Mouse (Mus musculus) embryonic stem cell, embryonic (primary cell): ENCODE data around the gene Lcat.
"Not testable (repeated sequence)": the region's sequence is repeated elsewhere in the genome, so short reads cannot be mapped to it uniquely, and the experiment has no call there.

Experiments
- CTCF ChIA-PET, 4 experiments: fragments of 300-600 bp in 2 of 4; fragments of 350-600 bp in 2 of 4; sonication (Branson Sonifier 250); formaldehyde crosslinking; loops; one replicate each; lab custom pipeline; 2022; ENCODE audit warnings: inconsistent platforms in 2 of 4; lab: Charles Lee
- POLR2A ChIA-PET, 4 experiments: fragments of 300-600 bp in 2 of 4; fragments of 350-600 bp in 2 of 4; sonication (Branson Sonifier 250); formaldehyde crosslinking; loops; one replicate each; lab custom pipeline; 2022; ENCODE audit warnings: antibody characterized with exemption in 4 of 4, inconsistent platforms in 1 of 4; lab: Charles Lee

Gene Lcat

DNA sequence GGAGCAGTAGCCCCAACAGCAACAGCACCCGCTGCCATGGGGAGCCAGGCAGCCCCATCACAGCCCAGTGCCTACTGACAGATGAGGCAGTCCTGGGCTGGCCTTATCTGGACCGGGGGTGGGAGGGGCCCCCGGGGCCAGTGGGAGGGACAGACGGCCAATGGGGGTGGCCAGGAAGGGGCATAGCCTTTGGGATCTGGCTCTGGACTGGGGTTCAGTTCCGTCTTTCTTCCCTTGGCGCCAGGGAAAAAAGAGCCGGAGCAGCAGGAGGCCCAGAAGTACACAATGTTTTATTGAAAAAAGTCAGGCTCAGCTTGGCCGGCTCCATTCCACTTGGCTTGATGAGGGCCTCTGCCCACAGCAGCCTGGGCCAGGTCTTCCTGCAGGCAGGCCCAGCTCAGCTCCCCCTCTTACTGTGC, at the start of gene Lcat:
Lcat (minus strand) TSS at position 62 of the 419 bp plus-strand sequence.
- ChIA-PET POLR2A (interaction anchor here in 2 of 4 experiments (1.1 to 1.5 kb wide), 4 partner anchors 13 to 282 kb away, joined by 3 to 4 read pairs (median 4); no protein-coding TSS in a partner anchor), CTCF (interaction anchor here in 1 of 4 experiments (0.6 kb wide), 1 partner anchor 12 kb away, joined by 3 read pairs; no protein-coding TSS in a partner anchor)

DNA sequence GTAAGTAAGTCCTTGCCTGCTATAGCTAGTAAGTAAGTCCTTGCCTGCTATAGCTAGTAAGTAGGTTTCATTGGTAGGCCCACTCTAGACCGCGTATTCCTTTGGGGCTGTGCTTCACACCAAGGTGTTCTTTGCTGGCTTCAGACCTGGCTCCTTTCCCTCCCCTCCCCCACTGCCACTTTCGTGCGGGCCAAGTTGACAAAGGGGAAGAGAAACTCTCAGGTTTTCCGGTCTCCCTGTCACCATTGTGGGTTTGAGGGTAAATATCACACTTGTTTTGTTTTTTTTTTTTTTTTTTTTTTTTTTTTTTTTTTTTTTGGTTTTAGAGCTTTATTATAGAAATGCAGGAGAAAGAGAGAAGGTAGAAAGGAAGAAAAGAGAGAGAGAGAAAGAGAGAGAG, 49.3 kb upstream of the Lcat start:
- POLR2A ChIA-PET, result interaction anchor here in 2 of 4 experiments (0.6 to 1.4 kb wide), 3 partner anchors 14 to 207 kb away, joined by 3 to 6 read pairs (median 3); no protein-coding TSS in a partner anchor
- CTCF ChIA-PET, result interaction anchor here in 2 of 4 experiments (0.6 to 1.8 kb wide), 4 partner anchors 18 to 380 kb away, joined by 3 to 4 read pairs (median 4); no protein-coding TSS in a partner anchor

DNA sequence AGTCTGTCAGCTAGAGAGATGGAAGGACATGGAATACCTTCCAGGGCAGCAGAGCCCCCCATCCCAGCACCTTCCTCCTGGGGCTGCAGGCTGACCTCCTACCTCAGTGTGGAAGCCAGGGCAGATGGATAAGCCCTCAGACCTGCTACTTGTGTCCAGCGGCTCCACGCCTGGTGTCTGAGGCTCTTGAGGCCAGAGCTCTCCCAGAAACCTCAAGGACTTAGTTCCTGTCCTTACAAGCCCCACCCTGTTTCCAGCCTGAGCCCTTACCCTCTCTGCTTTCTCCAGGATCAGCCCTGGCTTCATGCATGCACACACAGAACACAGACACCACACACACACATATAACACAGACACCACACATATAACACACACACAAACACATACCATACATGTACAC, 48.4 kb upstream of the Lcat start:
- CTCF ChIA-PET, result interaction anchor here in 3 of 4 experiments (0.6 to 2.0 kb wide), 21 partner anchors 8 to 424 kb away, joined by 3 to 7 read pairs (median 4); partner anchors contain the start of gene Zfp90 (in 1 of the 3)
- POLR2A ChIA-PET, result interaction anchor here in 3 of 4 experiments (0.7 to 1.9 kb wide), 8 partner anchors 9 to 91 kb away, joined by 3 to 6 read pairs (median 4); partner anchors contain the start of gene Pskh1 (in 1 of the 3)

GRCm38 (mm10) chr8:105990856-105991387, 47.7 kb upstream of the Lcat start, which contains the start of gene Dus2:
Gene Dus2 (plus strand): TSS chr8:105991337.
- ChIA-PET POLR2A (interaction anchor here (0.7 to 1.9 kb wide), 11 partner anchors 8 to 136 kb away, joined by 3 to 6 read pairs (median 3); partner anchors contain the start of genes Pskh1 (in 1 of the 4) and Thap11 (in 1 of the 4)), CTCF (interaction anchor here (0.5 to 2.0 kb wide), 25 partner anchors 9 to 424 kb away, joined by 3 to 7 read pairs (median 4); partner anchors contain the start of genes Ranbp10 (in 1 of the 4), Tsnaxip1 (in 1 of the 4) and Zfp90 (in 1 of the 4))

DNA sequence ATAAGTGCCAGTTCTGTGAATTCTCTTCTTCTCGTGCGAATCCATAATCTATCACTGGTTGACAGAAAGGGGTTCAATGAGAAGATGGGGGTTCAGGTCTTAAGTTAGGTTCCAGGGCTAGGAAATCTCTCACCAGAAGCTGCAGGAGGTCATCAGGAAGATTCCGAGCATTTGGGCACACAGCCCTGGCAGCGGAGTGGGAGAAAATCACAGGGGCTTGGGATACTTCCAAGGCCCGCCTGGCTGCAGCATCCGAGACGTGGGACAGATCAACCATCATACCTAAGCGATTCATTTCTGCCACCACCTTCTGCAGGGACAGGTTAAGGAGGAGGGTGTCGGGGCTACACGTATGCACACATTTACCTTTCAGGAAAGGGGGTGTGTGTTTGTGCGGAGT, 45.4 kb upstream of the Lcat start:
- ChIA-PET CTCF (interaction anchor here in 2 of 4 experiments (0.7 to 0.9 kb wide), 2 partner anchors 59 to 196 kb away, joined by 4 read pairs; no protein-coding TSS in a partner anchor), POLR2A (interaction anchor here in 2 of 4 experiments (0.5 to 1.6 kb wide), 3 partner anchors 11 to 378 kb away, joined by 3 to 5 read pairs (median 4); no protein-coding TSS in a partner anchor)

GRCm38 (mm10) chr8:105983406-105983805, 40.2 kb upstream of the Lcat start:
- CTCF ChIA-PET, result not testable (repeated sequence)
- POLR2A ChIA-PET, result interaction anchor here in 1 of 4 experiments (0.9 kb wide), 1 partner anchor 25 kb away, joined by 3 read pairs; no protein-coding TSS in a partner anchor

DNA sequence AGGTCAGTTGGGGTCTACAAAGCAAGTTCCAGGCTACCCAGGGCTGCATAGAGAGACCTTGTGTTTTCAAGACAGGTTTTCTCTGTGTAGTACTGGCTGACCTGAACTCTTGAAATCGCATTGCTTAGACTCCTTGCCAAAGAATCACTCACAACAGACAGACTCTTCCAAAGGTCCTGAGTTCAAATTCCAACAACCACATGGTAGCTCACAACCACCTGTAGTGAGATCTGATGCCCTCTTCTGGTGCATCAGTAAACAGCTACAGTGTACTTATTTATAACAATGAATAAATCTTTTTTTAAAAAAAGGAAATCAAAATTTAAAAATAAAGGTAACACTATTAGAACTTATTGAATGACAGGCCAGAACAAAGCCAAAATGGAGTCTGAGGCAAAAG, 38.0 kb upstream of the Lcat start:
- ChIA-PET POLR2A (interaction anchor here in 1 of 4 experiments (1.6 kb wide), 1 partner anchor 14 kb away, joined by 6 read pairs; no protein-coding TSS in a partner anchor), CTCF (interaction anchor here in 1 of 4 experiments (1.4 to 2.0 kb wide), 2 partner anchors 11 to 14 kb away, joined by 3 to 4 read pairs; no protein-coding TSS in a partner anchor)

DNA sequence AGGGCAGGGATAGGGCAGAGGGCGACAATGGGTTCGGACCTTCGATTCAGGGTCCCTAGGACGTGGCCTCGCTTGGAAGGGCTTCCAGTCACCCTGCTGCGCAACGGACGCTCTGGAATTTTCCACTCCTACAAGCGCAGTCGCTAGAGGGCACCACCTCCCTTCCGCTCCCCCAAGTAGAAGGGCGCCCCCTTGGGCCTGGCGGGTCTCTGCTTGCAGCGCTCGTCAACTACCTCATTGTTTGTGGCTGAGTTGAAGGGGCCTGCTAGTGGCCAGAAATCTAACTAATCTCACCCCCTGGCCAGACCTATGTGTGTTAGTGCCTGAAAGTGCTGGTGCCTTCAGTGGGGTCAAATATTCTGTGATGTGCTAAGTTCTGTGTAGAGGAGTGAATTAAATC, 36.1 kb upstream of the Lcat start, which contains the start of gene Dpep3:
Dpep3 (minus strand) TSS at position 105 of the 400 bp plus-strand sequence.
- ChIA-PET POLR2A (interaction anchor here in 1 of 4 experiments (1.6 kb wide), 1 partner anchor 13 kb away, joined by 6 read pairs; no protein-coding TSS in a partner anchor), CTCF (interaction anchor here in 2 of 4 experiments (0.6 to 0.7 kb wide), 2 partner anchors 199 to 465 kb away, joined by 5 to 9 read pairs; no protein-coding TSS in a partner anchor)

GRCm38 (mm10) chr8:105975363-105975762, 32.2 kb upstream of the Lcat start:
- ChIA-PET CTCF (interaction anchor here (0.6 to 1.7 kb wide), 6 partner anchors 9 to 498 kb away, joined by 3 to 4 read pairs (median 3); partner anchors contain the start of genes Dus2 (in 1 of the 4) and Slc12a4 (in 1 of the 4)), POLR2A (interaction anchor here in 2 of 4 experiments (0.6 to 1.5 kb wide), 5 partner anchors 8 to 42 kb away, joined by 3 to 6 read pairs (median 5); no protein-coding TSS in a partner anchor)

- CTCF ChIA-PET, result interaction anchor here in 2 of 4 experiments (0.6 to 1.5 kb wide), 5 partner anchors 9 to 483 kb away, joined by 3 to 5 read pairs (median 4); no protein-coding TSS in a partner anchor
- POLR2A ChIA-PET, result interaction anchor here in 3 of 4 experiments (0.6 to 2.2 kb wide), 15 partner anchors 8 to 262 kb away, joined by 3 to 8 read pairs (median 4); partner anchors contain the start of genes Ddx28 (in 1 of the 3), Dus2 (in 1 of the 3), Nutf2 (in 1 of the 3) and Pskh1 (in 1 of the 3)
These were observed 28.0 kb upstream of the Lcat start for GRCm38 (mm10) chr8:105971019-105971720.

DNA sequence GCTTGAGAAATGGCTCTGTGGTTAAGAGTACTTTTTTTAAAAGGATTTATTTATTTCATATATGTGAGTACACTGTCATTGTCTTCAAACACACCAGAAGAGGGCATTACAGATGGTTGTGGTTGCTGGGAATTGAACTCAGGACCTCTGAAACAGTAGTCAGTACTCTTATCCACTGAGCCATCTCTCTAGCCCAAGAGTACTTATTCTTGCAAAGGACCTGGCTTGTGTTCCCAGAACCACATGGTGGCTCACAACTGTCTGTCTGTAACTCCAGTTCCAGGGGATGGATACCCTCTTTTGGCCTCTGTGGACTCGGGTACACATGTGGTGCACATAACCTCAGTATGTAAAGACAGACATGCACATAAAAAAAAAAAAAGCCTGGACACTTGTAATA, 26.2 kb upstream of the Lcat start:
- POLR2A ChIA-PET, result no interaction called here
- CTCF ChIA-PET, result no interaction called here

DNA sequence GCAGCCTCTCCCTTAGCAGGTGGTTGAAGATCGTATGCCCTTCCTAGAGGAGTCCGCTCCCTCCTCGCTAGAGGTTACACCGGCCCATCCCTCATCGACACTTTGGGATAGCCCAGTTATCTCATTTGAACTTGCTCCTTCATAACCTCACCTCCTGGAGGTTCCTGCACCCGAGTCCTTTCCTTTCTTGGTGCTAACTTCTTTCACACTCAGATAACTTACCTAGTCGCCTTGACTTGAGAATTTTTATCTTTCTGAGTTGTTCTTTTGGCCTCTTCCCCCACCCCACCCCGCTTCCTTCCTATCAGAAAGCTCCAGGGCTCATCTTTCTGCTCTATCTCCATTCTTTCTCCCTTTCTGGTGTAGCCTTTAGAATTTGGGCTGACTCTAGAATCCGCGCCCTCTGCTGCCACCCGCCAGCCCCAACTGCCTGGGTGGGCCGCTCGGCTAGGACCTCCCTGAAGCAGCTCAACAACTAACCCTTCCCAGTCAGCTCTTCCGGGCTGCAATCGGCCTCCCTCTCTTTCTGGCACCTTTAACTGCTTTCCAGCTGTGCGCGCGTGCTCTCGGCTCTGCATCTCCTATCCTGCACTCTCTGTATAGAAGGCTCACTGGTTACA, 23.6 kb upstream of the Lcat start:
- ChIA-PET POLR2A (interaction anchor here (0.5 to 2.2 kb wide), 35 partner anchors 8 to 1469 kb away, joined by 3 to 8 read pairs (median 4); partner anchors contain the start of genes Nfatc3 (in 2 of the 4), Acd (in 1 of the 4), Esrp2 (in 1 of the 4) and Fhod1 (in 1 of the 4)), CTCF (interaction anchor here (0.6 to 2.2 kb wide), 13 partner anchors 8 to 726 kb away, joined by 3 to 9 read pairs (median 4); partner anchors contain the start of gene Dus2 (in 2 of the 4))

GRCm38 (mm10) chr8:105965905-105966341, 22.7 kb upstream of the Lcat start, which contains the start of gene Slc12a4:
Gene Slc12a4 (minus strand): TSS chr8:105966097.
- ChIA-PET CTCF (interaction anchor here in 3 of 4 experiments (0.7 to 2.2 kb wide), 6 partner anchors 9 to 727 kb away, joined by 3 to 9 read pairs (median 4); partner anchors contain the start of gene Dus2 (in 1 of the 3)), POLR2A (interaction anchor here in 3 of 4 experiments (0.6 to 2.2 kb wide), 12 partner anchors 9 to 652 kb away, joined by 3 to 8 read pairs (median 4); partner anchors contain the start of genes Acd (in 1 of the 3), Pard6a (in 1 of the 3), Ranbp10 (in 1 of the 3) and Tsnaxip1 (in 1 of the 3))

DNA sequence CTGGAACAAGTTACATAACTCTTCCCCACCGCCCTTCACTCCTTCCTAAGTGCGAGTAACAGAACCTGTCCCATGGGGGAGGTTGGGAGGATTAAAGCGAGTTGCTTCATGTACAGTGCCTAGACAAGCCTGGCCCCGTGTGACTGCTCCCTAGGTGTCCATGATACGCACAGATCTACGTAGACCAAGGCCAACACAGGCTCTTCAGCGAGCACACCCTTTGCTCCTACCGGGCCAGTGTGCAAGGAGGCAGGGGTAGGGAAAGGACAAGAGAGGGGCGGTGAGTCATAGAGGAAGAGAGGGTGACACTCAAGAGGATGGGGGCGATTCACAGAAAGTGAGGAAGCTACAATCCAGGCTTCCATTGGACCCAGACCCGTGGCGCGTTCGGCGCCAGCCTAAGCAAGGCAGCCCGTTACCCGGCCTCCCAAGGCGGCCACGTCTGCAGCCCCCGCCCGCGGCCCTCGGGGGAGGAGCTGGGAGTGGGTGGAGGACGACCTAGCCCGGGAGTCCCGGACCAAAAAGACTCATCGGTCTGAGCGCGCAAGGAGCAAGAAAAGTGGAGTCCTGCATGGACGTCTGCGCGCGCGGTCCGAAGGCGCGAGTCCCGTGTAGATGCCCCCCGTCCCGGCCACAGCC, 22.2 kb upstream of the Lcat start:
- POLR2A ChIA-PET, result interaction anchor here in 3 of 4 experiments (0.5 to 2.2 kb wide), 9 partner anchors 18 to 330 kb away, joined by 3 to 8 read pairs (median 4); partner anchors contain the start of genes Acd (in 1 of the 3), Pard6a (in 1 of the 3), Ranbp10 (in 1 of the 3) and Tsnaxip1 (in 1 of the 3)
- CTCF ChIA-PET, result interaction anchor here in 3 of 4 experiments (0.8 to 2.2 kb wide), 4 partner anchors 10 to 130 kb away, joined by 3 to 9 read pairs (median 4); no protein-coding TSS in a partner anchor

DNA sequence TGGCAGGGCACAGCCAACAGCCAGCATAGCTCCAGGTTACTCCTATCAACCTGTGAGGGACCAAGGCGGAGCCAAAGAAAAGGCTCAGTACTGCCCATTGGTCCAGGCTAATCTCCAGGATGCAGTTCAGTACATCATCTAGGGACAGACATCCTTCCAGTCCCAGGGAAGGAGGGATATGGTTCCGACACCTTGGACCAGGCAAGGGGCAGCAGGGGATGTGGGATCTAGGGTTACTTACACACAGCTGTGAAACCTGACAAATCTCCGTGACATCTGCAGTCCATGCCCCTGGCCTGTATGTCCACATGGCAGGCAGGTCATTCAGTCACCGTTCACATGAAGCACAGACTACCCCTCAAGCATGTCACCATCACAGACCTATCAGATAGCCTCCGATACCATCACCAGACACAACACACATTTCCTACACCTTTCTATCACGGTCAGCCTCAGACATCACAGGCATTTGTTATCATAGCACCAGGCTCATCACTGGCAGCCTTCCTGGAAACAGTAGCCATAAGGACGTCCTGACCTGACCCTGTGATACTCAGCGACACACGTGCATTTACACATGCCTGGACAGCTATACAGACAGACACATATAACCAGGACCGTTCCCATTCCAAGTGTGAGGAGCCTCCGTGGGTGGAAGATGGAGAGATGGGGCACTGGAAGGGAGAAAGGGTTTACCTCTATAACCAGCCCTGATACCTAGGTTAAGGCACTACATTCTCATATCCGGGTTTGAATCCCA, 21.5 kb upstream of the Lcat start:
- ChIA-PET POLR2A (interaction anchor here in 3 of 4 experiments (0.5 to 2.2 kb wide), 26 partner anchors 9 to 734 kb away, joined by 3 to 6 read pairs (median 3); partner anchors contain the start of genes Acd (in 1 of the 3), Dus2 (in 1 of the 3), Pard6a (in 1 of the 3) and Pskh1 (in 1 of the 3)), CTCF (interaction anchor here in 3 of 4 experiments (0.7 to 1.4 kb wide), 3 partner anchors 11 to 858 kb away, joined by 3 to 4 read pairs (median 3); no protein-coding TSS in a partner anchor)
